Mouse (Mus musculus) T-helper 2 cell (primary cell): ENCODE measurements around the gene Chdh.

Experiments used
- in situ Hi-C: fragments of 300-600 bp; cut with MboI, MseI; formaldehyde crosslinking; loops from one replicate; pipeline ENCODE4 v1.15.1; 2025; ENCODE audit warnings: high pct_unique_total_duplicates

The Chdh gene

DNA sequence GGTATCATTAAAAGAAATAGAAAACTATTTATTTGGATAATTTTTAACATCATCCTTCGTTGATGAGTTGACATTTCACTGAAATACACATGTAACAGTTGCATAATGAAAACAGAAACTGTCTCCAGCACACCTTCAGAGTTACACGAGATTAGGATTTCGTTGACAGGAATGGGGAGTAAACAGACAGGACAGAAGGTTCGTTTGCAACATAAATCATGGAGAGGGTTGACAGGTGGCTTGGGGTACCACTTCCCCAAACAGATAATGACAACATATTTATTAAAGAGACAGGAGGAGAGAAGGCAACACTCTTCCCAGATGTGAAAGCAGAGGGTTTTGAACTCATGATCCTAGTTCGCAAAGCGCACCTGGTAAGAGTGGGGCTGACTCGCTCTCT, 46.1 kb downstream of the Chdh start:
- in situ Hi-C loops, result no loop called here

DNA sequence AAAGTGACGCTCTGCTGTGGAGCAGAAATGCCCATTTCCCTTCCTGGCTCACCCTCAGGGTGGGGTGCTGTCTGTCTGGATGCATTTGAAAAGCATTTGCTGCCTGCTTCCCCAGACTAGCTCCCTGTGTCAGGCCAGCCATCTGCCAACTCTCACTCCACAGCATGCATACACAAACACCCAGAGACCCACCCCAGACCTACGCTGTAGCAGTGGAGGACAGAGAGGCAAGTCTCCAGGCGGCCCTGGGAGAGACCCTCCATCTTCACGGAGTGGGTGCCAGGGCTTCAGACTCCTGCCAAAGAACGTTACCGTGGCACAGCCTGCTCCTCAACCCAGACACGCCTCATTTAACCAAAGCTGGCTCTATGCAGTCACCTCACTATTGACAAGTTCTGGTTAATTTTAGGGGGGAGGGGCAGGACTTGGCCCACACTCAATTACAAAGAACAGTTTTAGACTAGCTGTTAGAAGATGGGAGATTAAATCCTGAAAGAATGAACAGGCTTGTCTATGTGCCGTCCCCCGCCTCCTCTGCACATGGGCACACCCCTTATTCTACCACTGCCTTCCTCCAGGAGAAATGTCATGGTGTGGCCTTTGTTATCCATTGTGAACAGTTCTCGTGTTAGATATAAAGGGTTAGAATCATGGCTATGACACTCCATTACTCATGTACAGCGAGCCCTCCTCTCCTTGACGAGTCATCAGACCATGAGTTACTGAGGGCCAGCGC, 47.4 kb downstream of the Chdh start:
- in situ Hi-C loops, result no loop called here

GRCm38 (mm10) chr14:30064864-30065263, 56.0 kb downstream of the Chdh start:
- in situ Hi-C loops, result no loop called here

DNA sequence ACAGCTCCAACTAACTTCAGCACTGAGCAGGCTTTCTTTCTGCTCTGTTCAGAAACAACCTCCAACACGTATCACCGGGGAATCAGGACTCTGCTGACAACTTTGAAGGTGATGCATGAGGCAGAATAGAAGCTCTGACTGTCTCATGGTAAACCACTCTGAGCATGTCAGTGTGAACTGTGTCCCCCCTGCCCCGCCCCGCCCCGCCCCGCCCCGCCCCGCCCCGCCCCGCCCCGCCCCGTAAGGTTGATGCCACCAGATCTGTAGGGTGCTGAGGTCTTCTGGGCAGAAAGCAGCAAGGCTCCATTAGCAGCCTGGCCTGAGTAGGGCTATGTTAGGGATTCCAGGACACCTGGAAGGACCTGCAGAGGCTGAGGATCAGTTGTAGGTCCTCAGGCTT, 57.9 kb downstream of the Chdh start:
- in situ Hi-C loops, result no loop called here

GRCm38 (mm10) chr14:30068566-30068965, 59.7 kb downstream of the Chdh start:
- in situ Hi-C loops, result no loop called here

DNA sequence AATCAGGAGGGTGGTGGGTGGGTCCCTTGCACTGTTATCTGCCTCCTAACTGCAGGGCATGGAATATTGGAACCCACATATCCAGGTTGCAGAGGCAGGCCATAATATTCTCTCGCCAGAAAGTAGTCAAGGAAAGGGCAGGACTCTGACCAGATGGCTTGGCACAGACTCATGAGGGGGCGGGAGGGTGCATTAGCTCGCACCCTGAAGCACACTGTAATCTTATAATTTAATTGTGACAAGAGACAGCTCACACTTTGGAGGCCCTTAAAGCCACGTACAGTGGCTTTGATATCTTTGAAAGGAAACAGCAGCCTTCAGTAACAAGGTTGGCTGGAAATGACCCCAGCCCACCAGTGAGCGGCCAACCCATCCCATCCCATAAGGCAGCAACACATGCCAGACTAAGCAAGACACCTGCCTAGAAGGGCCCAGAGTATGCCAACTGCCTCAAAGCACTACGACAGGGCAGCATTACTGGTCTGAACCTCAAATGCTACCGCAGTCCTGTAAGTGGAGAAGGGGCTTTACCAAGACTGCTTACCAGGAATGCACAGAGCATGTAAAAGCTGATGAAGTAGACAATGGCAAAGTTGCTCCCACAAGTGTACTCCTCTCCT, 66.6 kb downstream of the Chdh start:
- in situ Hi-C loops, result no loop called here

- in situ Hi-C loops, result no loop called here
Measured at GRCm38 (mm10) chr14:30078115-30078808, 69.4 kb downstream of the Chdh start.

GRCm38 (mm10) chr14:30079729-30080128, 70.9 kb downstream of the Chdh start:
- in situ Hi-C loops, result no loop called here
